Mouse (Mus musculus): ENCODE measurements at regions not wholly inside any gene's neighbourhood (a gene's known extent, or its start where the extent isn't known, plus 50 kb on each side); places are given as distances from the start of the nearest gene placed in this dataset.

GRCm38 (mm10) chr1:158082181-158082580, 273.9 kb downstream of the Brinp2 start:
- TF ChIP-seq CTCF (IDR thresholded peaks at IDR 0.05; ENCODE audit: low read depth, low read length) (no peak), GATA1 (IDR thresholded peaks at IDR 0.05; ENCODE audit: borderline replicate concordance, low read length) (no peak), TAL1 (conservative IDR thresholded peaks at IDR 0.05; ENCODE audit: low read depth, low read length) (no peak), GATA2 (IDR thresholded peaks at IDR 0.05; ENCODE audit: borderline replicate concordance, low read depth, low read length) (no peak)
